Mouse (Mus musculus): ENCODE measurements around the gene Pogz. TPM values are rescaled to one million over a fixed set of nuclear protein-coding genes. Genes with fewer than 3 reads are reported as not detected.

Pogz gene
- total and polyA plus RNA-seq, 2 experiments from 2014 or later: 5.8 to 22.3 TPM

DNA sequence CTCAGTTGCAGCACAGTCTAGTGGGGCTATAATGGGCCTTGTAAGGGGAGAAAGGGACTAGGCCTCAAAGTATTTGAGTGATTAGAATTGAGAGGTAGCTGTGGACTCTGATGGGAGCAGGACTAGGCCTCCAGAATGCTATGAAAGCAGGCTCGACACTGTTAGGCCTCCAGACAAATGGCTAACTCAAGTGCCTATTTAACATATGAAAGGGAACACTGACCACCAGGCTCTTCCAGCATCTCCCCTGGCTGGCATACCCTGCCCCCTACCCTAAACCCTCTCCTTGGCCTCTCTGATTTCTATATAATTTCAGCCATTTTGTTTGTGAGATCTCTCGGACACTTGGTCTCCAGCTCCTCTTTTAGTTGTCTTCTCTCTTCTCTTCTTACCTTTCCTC is 43.0 kb upstream of the Pogz start:
- 72% methylated on average over 2 of the region's 2 CpGs for WGBS
- ATAC-seq (ENCODE audit: insufficient read depth, low read depth): no peak
- Histone ChIP-seq H3K9me3 (replicated peaks; ENCODE audit: control insufficient read depth, low read length) (no peaks in the 10 kb centered on the region), H3K4me1 (ENCODE audit: control insufficient read depth, insufficient read depth) (no peaks in the 10 kb centered on the region), H3K27ac (ENCODE audit: low read depth) (no peak overlapping the region), H3K4me3 (ENCODE audit: low read depth, low read length) (no peak overlapping the region), H3K27me3 (ENCODE audit: control insufficient read depth, insufficient read depth, low read length) (no peaks in the 10 kb centered on the region), H3K4me2 (ENCODE audit: low read depth, low read length) (no peak overlapping the region), H3K9ac (replicated peaks; ENCODE audit: low read depth, low read length) (no peak overlapping the region), H3K36me3 (replicated peaks; ENCODE audit: control insufficient read depth, insufficient read depth, low read length) (no peaks in the 10 kb centered on the region)
- no peak for DNase-seq (ENCODE audit: low spot score)
- TF ChIP-seq EP300 (IDR thresholded peaks at IDR 0.05; ENCODE audit: low read depth) (no peak), CTCF (IDR thresholded peaks at IDR 0.05; ENCODE audit: low read depth) (no peak)

DNA sequence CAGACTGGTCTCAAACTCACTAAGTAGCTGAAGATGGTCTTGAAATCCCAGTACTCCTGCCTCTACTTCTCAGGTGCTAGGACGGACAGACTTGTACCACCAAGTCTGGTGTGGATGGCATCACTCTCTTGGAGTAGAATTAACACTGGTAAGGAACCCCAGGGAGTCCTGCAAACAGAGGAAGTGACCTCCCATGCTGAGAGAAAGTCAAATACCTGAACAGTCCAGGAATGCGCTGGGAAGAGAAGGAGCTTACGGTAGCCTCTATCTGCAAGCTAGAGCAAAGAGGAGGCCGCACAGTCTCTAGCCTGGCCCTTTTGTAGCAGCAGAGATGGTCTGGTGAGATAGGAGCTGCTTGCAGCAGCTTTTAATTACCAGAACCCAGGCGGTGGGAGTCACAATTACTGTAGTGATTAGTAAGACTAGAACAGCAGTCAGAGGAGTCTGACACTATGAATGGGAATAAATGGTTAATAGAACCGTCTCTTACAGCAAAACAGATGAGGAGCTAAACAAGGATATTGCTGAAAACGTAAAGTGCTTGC is 41.7 kb upstream of the Pogz start:
- no peaks in the 10 kb centered on the region for H3K4me1 ChIP-seq (ENCODE audit: control insufficient read depth, insufficient read depth)
- no peak for TF ChIP-seq EP300 (IDR thresholded peaks at IDR 0.05; ENCODE audit: low read depth)
- TF ChIP-seq CTCF (IDR thresholded peaks at IDR 0.05; ENCODE audit: low read depth): no peak

DNA sequence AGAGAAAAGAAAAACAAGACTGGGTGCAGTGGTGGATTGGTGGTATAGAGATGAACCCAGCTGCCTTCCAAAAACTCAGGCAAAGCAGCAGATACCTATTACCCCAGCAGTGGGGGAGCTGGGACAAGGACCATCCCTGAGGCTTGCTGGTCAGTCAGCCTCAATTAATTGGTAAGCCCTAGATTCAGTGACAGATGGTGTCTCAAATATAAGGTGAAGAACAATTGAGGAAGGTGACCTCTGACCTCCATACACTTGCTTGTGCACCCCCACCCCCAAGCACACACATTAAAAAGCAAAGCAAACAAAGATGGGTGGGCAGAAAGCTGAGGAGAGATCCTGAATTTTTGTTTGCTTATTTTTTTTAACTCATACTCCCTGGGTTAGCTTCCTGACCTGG is 41.2 kb upstream of the Pogz start:
- no peak overlapping the region for H3K4me3 ChIP-seq (ENCODE audit: low read depth, low read length)
- H3K27me3 ChIP-seq (ENCODE audit: control insufficient read depth, insufficient read depth, low read length): no peaks in the 10 kb centered on the region
- H3K4me1 ChIP-seq (ENCODE audit: control insufficient read depth, insufficient read depth): no peaks in the 10 kb centered on the region
- TF ChIP-seq EP300 (IDR thresholded peaks at IDR 0.05; ENCODE audit: low read depth) (no peak), CTCF (IDR thresholded peaks at IDR 0.05; ENCODE audit: low read depth) (no peak)
- no peaks in the 10 kb centered on the region for H3K36me3 ChIP-seq (replicated peaks; ENCODE audit: control insufficient read depth, insufficient read depth, low read length)
- no peak overlapping the region for H3K4me2 ChIP-seq (ENCODE audit: low read depth, low read length)
- no peak overlapping the region for H3K9ac ChIP-seq (replicated peaks; ENCODE audit: low read depth, low read length)
- no peaks in the 10 kb centered on the region for H3K9me3 ChIP-seq (replicated peaks; ENCODE audit: control insufficient read depth, low read length)
- DNase-seq (ENCODE audit: low spot score) (no peak), ATAC-seq (ENCODE audit: insufficient read depth, low read depth) (no peak)
- no peak overlapping the region for H3K27ac ChIP-seq (ENCODE audit: low read depth)

More for the DNA sequence above, 41.7 kb upstream of the Pogz start:
- Histone ChIP-seq H3K4me3 (ENCODE audit: low read depth, low read length) (no peak overlapping the region), H3K9me3 (replicated peaks; ENCODE audit: control insufficient read depth, low read length) (no peaks in the 10 kb centered on the region), H3K27me3 (ENCODE audit: control insufficient read depth, insufficient read depth, low read length) (no peaks in the 10 kb centered on the region), H3K9ac (replicated peaks; ENCODE audit: low read depth, low read length) (no peak overlapping the region), H3K27ac (ENCODE audit: low read depth) (no peak overlapping the region), H3K36me3 (replicated peaks; ENCODE audit: control insufficient read depth, insufficient read depth, low read length) (no peaks in the 10 kb centered on the region), H3K4me2 (ENCODE audit: low read depth, low read length) (no peak overlapping the region)
- DNase-seq (ENCODE audit: low spot score): no peak
- ATAC-seq (ENCODE audit: insufficient read depth, low read depth): no peak
- 58% methylated on average over 7 of the region's 7 CpGs for WGBS

DNA sequence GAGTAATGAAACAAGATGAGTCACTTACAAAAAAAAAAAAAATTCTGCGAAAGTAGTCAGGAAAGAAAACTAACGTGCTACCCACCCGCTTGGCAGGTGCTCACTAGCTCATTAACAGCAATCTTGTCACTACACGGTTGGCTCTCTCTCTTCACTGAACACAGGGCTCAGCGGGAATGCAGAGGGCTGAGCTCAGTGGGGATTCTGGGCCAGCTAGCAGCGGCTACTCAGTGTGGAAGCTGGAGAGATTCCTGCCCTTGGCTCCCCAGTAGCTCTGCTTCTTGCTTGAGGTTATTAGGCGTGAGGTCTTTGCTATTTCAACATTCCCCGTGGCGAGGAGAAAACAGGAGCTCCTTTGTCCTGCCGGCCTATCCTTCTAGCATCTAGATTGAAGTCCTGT is 33.2 kb upstream of the Pogz start:
- no peak for DNase-seq (ENCODE audit: low spot score)
- no peak for ATAC-seq (ENCODE audit: insufficient read depth, low read depth)
- TF ChIP-seq CTCF (IDR thresholded peaks at IDR 0.05; ENCODE audit: low read depth): no peak
- TF ChIP-seq EP300 (IDR thresholded peaks at IDR 0.05; ENCODE audit: low read depth): no peak
- Histone ChIP-seq H3K4me3 (ENCODE audit: low read depth, low read length) (no peak overlapping the region), H3K9ac (replicated peaks; ENCODE audit: low read depth, low read length) (0 out of 2 replicates have a peak overlapping the region, but pooled peaks have one; percentile 33), H3K4me2 (ENCODE audit: low read depth, low read length) (no peak overlapping the region), H3K4me1 (ENCODE audit: control insufficient read depth, insufficient read depth) (peaks cover 4% of the 10 kb centered on the region; the same call in 1 of the 2 replicates), H3K27me3 (ENCODE audit: control insufficient read depth, insufficient read depth, low read length) (no peaks in the 10 kb centered on the region), H3K36me3 (replicated peaks; ENCODE audit: control insufficient read depth, insufficient read depth, low read length) (no peaks in the 10 kb centered on the region), H3K9me3 (replicated peaks; ENCODE audit: control insufficient read depth, low read length) (no peaks in the 10 kb centered on the region), H3K27ac (ENCODE audit: low read depth) (no peak overlapping the region)
- WGBS: 16% methylated on average over 10 of the region's 10 CpGs

DNA sequence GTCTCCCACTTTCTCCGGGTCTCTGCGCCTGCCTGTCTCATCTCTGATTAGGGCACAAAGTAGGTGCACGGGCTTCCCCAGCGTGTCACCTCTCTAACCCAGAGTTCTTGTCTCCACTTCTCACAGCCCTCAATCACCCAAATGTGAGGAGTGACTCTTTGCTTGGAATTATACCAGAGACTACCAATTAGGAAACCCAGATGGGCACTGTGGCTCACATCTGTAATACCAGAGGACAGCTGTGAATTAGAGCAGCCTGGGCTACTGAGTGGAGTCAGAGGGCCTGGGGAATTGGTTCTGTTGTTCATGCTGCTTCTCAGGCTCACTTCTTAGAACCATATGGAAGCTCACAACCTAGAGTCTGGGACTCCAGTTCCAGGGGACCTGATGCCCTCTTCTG is 32.4 kb upstream of the Pogz start:
- Histone ChIP-seq H3K4me2 (ENCODE audit: low read depth, low read length) (no peak overlapping the region), H3K36me3 (replicated peaks; ENCODE audit: control insufficient read depth, insufficient read depth, low read length) (no peaks in the 10 kb centered on the region), H3K27me3 (ENCODE audit: control insufficient read depth, insufficient read depth, low read length) (no peaks in the 10 kb centered on the region), H3K4me1 (ENCODE audit: control insufficient read depth, insufficient read depth) (peaks cover 4% of the 10 kb centered on the region; the same call in 1 of the 2 replicates), H3K9ac (replicated peaks; ENCODE audit: low read depth, low read length) (no peak overlapping the region), H3K9me3 (replicated peaks; ENCODE audit: control insufficient read depth, low read length) (no peaks in the 10 kb centered on the region), H3K27ac (ENCODE audit: low read depth) (no peak overlapping the region), H3K4me3 (ENCODE audit: low read depth, low read length) (no peak overlapping the region)
- TF ChIP-seq CTCF (IDR thresholded peaks at IDR 0.05; ENCODE audit: low read depth) (no peak), EP300 (IDR thresholded peaks at IDR 0.05; ENCODE audit: low read depth) (no peak)
- no peak for ATAC-seq (ENCODE audit: insufficient read depth, low read depth)
- no peak for DNase-seq (ENCODE audit: low spot score)
- WGBS: 79% methylated on average over 4 of the region's 4 CpGs

DNA sequence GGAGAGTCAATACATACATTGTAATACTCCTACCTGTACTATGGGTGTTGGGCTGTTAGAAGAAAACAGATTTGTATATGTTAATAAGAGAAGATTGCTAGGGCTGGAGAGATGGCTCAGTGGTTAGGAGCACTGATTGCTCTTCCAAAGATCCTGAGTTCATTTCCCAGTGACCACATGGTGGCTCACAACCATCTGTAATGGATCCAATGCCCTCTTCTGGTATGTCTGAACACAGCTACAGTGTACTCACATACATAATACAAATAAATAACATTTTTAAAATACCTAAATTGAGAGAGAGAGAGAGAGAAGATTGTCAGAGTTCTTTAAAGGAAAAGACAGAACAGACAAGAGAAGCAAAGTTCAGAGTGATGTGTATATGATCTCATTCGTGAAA is 29.1 kb upstream of the Pogz start:
- H3K27me3 ChIP-seq (ENCODE audit: control insufficient read depth, insufficient read depth, low read length): no peaks in the 10 kb centered on the region
- H3K27ac ChIP-seq (ENCODE audit: low read depth): no peak overlapping the region
- no peak overlapping the region for H3K4me2 ChIP-seq (ENCODE audit: low read depth, low read length)
- H3K9me3 ChIP-seq (replicated peaks; ENCODE audit: control insufficient read depth, low read length): no peaks in the 10 kb centered on the region
- H3K9ac ChIP-seq (replicated peaks; ENCODE audit: low read depth, low read length): no peak overlapping the region
- peaks cover 4% of the 10 kb centered on the region; the same call in 1 of the 2 replicates for H3K4me1 ChIP-seq (ENCODE audit: control insufficient read depth, insufficient read depth)
- TF ChIP-seq EP300 (IDR thresholded peaks at IDR 0.05; ENCODE audit: low read depth) (no peak), CTCF (IDR thresholded peaks at IDR 0.05; ENCODE audit: low read depth) (no peak)
- no peak overlapping the region for H3K4me3 ChIP-seq (ENCODE audit: low read depth, low read length)
- WGBS: 83% methylated on average over 1 of the region's 1 CpGs
- ATAC-seq (ENCODE audit: insufficient read depth, low read depth): no peak
- no peak for DNase-seq (ENCODE audit: low spot score)
- no peaks in the 10 kb centered on the region for H3K36me3 ChIP-seq (replicated peaks; ENCODE audit: control insufficient read depth, insufficient read depth, low read length)
